Mouse (Mus musculus) brain, embryonic 18.5 days (tissue): Measurements from ENCODE around the gene Il22ra2.
"Not testable (repeated sequence)": the region's sequence is repeated elsewhere in the genome, so short reads cannot be mapped to it uniquely, and the experiment has no call there.

Source experiments
- DNase-seq: peaks from one replicate; pipeline ENCODE4 v3.0.0-alpha.2; 2012; ENCODE audit warnings: low read depth, low spot score

The Il22ra2 gene

GRCm38 (mm10) chr10:19601502-19601901 lies 20.3 kb upstream of the Il22ra2 start:
- not testable (repeated sequence) for DNase-seq

- no peak for DNase-seq
Observed at GRCm38 (mm10) chr10:19603231-19603630, 18.6 kb upstream of the Il22ra2 start.

- no peak for DNase-seq
Observed at GRCm38 (mm10) chr10:19609125-19609524, 12.7 kb upstream of the Il22ra2 start.

DNA sequence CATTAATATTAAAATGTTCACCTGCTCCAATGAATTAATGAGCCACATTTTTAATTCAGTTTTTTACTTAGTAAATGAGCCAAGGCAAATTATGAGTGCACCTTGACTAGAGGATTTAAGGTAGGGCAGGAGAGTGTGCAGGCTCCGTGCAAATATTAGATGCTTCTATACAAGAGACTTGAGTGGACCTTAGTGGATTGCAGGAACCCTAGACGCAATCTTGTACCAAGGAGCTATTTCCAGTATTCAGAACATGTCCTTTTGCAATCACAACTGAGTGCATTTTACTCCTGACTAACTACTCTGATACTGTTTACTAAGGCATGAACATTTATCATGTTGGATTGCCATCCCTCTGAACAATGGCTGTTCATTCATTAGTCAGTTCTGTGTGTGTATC lies 10.2 kb upstream of the Il22ra2 start:
- no peak for DNase-seq

DNA sequence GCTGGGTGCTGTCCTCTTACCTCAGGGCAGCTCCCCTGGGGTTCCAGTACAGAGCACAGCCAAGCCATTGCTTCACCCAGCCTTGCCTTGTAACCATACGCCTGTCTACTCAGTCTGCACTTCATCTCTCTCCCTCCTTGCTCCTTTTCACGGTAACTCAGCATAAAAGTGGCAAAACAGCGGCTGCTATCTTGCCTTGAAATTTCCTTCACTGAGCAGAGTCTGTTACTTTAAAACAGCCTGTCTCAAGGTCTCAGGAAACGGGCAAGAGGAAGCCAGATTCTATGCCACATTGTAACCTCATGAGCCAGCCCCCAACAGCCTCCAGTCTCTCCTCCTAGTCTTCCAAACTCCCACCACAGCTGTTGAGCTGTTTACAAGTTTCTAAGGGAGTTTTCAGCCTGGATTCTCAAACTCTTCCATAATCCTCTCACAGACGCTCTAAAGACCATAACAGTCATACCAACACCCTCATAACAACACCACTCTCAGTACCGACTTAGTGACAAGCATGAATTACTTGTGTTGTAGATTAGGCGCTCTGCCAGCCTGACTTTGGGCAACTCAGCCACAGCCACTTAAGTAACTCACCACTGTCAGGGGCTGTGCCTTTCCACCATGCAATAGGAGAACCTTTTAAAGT lies 8.6 kb upstream of the Il22ra2 start:
- no peak for DNase-seq

DNA sequence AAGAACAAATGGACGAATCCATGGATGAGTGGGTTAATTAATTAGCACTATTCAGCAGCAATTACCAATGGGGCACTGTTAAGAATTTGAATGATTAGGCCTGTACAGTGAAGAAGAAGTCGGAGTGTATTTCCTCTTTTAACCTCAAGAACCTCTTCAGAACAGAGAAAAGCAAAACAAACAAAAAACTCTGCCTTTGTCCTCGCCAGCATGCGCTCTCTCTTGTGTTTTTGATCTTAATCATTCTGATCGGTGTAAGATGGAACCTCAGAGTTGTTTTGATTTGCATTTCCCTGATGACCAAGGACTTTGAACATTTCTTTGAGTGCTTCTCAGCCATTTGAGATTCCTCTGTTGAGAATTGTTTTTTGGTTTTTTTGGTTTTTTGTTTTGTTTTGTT lies 2.1 kb upstream of the Il22ra2 start:
- DNase-seq = no peak

DNA sequence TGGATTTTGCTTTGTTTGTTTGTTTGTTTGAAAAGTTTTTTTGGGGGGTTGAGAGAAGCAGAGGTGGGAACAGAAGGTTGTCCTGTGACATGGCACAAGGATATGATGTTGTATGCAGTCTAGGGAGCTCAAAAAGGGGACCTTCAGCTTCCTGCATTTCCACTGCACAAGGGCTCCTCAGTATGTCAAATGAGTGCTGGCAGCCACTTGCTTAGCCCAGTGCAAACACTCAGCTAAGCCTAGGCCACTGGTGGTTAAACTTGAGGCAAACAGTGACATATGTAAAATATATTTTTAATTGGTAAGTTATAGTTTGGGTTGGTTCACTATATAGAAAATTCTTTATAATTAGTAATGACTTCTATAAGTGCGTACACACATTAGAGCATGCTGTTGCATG lies 2.8 kb downstream of the Il22ra2 start:
- DNase-seq = no peak

DNA sequence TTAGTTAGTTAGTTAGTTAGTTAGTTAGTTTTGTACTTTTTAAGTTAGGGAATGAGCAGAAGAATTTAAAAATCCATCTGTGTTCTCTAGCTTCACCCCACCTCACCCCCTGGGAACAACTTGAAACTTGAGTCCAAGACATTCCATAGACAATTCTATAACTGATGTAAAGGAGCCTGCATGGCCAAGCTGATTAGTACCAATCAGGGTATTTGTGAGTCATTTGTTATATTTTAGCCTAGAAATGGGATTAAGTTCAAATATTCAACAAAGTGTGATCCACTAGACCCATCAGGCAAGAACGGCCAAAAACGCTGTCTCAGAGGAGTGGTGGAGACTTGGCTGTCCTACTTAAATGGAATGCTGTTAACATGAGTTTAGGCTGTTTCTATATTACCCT lies 5.5 kb downstream of the Il22ra2 start:
- DNase-seq = no peak

- no peak for DNase-seq
Observed at GRCm38 (mm10) chr10:19627748-19628147, 6.0 kb downstream of the Il22ra2 start.

- DNase-seq = no peak
Observed at GRCm38 (mm10) chr10:19631616-19632195, 9.9 kb downstream of the Il22ra2 start.

DNA sequence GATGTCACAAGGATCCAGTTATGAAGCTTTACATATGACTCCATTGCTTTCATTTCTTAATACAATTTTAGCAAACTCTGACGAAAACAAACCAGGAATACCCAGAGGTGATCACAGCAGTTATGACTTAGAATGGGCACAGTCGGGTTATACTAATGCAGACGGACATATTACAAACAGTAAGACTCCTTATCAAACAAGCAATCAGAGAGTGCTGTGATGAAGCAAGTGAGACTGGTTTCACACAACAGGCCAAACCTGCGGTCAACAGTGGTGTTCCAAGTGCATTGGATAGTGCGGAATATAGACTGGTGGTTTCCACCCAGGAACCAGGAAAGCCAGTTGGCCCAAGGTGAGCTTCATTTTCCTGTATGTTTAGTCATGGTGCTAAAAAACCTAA lies 17.1 kb downstream of the Il22ra2 start:
- DNase-seq = no peak

DNA sequence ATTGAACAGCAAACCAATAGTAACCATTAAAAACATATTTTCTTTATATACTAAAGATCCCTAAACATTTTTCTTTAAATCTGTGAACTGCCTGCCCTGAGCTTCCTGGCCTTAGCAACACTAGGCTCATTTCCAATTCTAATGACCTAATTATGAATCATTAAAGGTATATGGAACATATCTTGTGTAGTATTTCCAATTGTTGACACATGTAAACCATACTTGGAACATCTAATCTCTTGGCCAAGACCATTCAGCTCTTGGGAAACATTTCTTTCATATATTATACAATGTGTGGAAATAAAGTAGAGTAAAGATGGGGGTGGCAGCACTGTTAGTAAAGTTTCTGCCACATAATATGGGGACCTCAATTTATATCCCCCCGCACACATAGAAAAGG lies 17.8 kb downstream of the Il22ra2 start:
- no peak for DNase-seq

GRCm38 (mm10) chr10:19645119-19645518 lies 23.3 kb downstream of the Il22ra2 start:
- DNase-seq = no peak

DNA sequence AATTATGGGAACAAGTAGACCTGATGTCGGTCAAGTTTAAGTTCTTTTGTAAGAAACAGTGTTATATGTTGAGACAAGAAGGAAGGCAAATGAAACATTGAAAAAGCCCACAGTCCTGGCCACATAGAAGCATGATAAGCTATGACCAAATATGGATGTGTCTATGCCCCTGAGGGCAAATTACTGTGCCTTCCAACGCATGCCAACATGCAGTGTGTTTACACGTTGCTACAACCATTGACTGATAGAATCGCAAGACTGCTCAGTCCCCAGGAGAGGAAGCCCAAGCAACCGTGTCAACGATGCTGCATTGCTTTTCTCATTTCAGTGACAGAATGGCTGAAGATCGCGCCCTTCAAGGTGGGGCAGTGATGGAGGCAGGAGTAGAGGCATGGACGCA lies 35.6 kb downstream of the Il22ra2 start:
- DNase-seq = no peak

DNA sequence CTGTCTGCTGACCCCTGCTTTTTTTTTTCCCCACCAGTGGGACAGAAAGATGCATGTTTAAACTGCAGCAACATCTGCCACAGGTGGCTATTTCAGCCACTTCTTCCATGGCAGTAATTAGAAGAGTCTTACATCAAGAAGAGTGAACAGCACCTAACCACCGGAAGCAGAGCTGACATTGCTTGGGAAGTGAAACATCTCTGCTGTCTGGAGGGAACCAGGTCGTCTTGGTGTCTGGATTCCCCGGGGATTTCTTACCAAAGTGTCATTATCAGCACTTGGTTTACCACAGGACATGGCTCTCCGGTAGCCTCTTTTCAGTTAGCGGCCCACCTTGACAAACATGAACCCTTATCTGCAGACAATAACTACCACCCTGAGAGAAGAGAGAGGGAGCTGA lies 38.2 kb downstream of the Il22ra2 start:
- no peak for DNase-seq

GRCm38 (mm10) chr10:19668973-19669372 lies 47.2 kb downstream of the Il22ra2 start:
- no peak for DNase-seq

- DNase-seq = no peak
Observed at GRCm38 (mm10) chr10:19672015-19672414, 50.2 kb downstream of the Il22ra2 start.

GRCm38 (mm10) chr10:19673146-19673545 lies 51.3 kb downstream of the Il22ra2 start:
- DNase-seq = no peak
